In genomic region chr11:102989641-102990151, GRCm38 (mm10) we compare ENCODE assay signal across 7 mouse cellular contexts. TPM values are rescaled to one million over a fixed set of nuclear protein-coding genes. Genes with fewer than 3 reads are reported as not detected.
DNase-seq lines count a peak whose midpoint lies in the region; ATAC-seq and TF ChIP-seq lines count a peak whose summit lies in the region.

No protein-coding gene starts in this region.

- peak overlapping the region; percentile 65 for H3K9ac ChIP-seq in lung, embryonic 16.5 days (ENCODE audit: low read length)
- peak overlapping the region; percentile 33; the same call in 1 of the 2 replicates for H3K9ac ChIP-seq in forebrain, postnatal 0 days
- H3K9ac ChIP-seq in liver, embryonic 12.5 days: no peak overlapping the region
- peak overlapping the region; percentile 36 for H3K9ac ChIP-seq in stomach, embryonic 16.5 days (ENCODE audit: low read length)

- peak overlapping the region; percentile 89 for H3K4me2 ChIP-seq in lung, embryonic 16.5 days (ENCODE audit: low read depth, low read length)
- peak overlapping the region; percentile 70 for H3K4me2 ChIP-seq in forebrain, postnatal 0 days (ENCODE audit: low read depth)
- H3K4me2 ChIP-seq in liver, embryonic 12.5 days: peak overlapping the region; percentile 63
- peak overlapping the region; percentile 58 for H3K4me2 ChIP-seq in stomach, embryonic 16.5 days (ENCODE audit: low read depth, low read length)

- no peaks in the 10 kb centered on the region for H3K9me3 ChIP-seq in lung, embryonic 16.5 days (ENCODE audit: control insufficient read depth, low read length)
- no peaks in the 10 kb centered on the region for H3K9me3 ChIP-seq in forebrain, postnatal 0 days (ENCODE audit: low read length)
- no peaks in the 10 kb centered on the region for H3K9me3 ChIP-seq in liver, embryonic 12.5 days (replicated peaks)
- H3K9me3 ChIP-seq in stomach, embryonic 16.5 days (replicated peaks; ENCODE audit: control insufficient read depth, low read length): no peaks in the 10 kb centered on the region

- ATAC-seq in lung, embryonic 16.5 days (ENCODE audit: low read depth): no peak
- ATAC-seq in forebrain, postnatal 0 days: no peak
- no peak for ATAC-seq in liver, embryonic 12.5 days
- no peak for ATAC-seq in stomach, embryonic 16.5 days (ENCODE audit: insufficient read depth, low FRiP score)

- peaks cover 9% of the 10 kb centered on the region for H3K4me1 ChIP-seq in lung, embryonic 16.5 days (replicated peaks; ENCODE audit: control insufficient read depth, insufficient read depth, low read length)
- H3K4me1 ChIP-seq in forebrain, postnatal 0 days (ENCODE audit: insufficient read depth): 0 out of 2 replicates have a peak, but pooled peaks cover 13% of the 10 kb centered on the region
- peaks cover 14% of the 10 kb centered on the region for H3K4me1 ChIP-seq in liver, embryonic 12.5 days
- peaks cover 14% of the 10 kb centered on the region for H3K4me1 ChIP-seq in stomach, embryonic 16.5 days (ENCODE audit: control insufficient read depth, insufficient read depth, low read length)

- no peak overlapping the region for H3K27ac ChIP-seq in lung, embryonic 16.5 days (ENCODE audit: low read length)
- H3K27ac ChIP-seq in forebrain, postnatal 0 days (ENCODE audit: low read depth, low read length): no peak overlapping the region
- no peak overlapping the region for H3K27ac ChIP-seq in liver, embryonic 12.5 days
- H3K27ac ChIP-seq in stomach, embryonic 16.5 days (ENCODE audit: low read length): no peak overlapping the region

- H3K36me3 ChIP-seq in lung, embryonic 16.5 days (ENCODE audit: control insufficient read depth, insufficient read depth, low read length): peaks cover 7% of the 10 kb centered on the region
- peaks cover 9% of the 10 kb centered on the region for H3K36me3 ChIP-seq in forebrain, postnatal 0 days (ENCODE audit: insufficient read depth)
- H3K36me3 ChIP-seq in liver, embryonic 12.5 days: peaks cover 11% of the 10 kb centered on the region
- no peaks in the 10 kb centered on the region for H3K36me3 ChIP-seq in stomach, embryonic 16.5 days (ENCODE audit: control insufficient read depth, insufficient read depth, low read length)

- no peak for TF ChIP-seq CTCF in forebrain, postnatal 0 days (IDR thresholded peaks at IDR 0.05; ENCODE audit: low read depth)

- WGBS in lung, embryonic 16.5 days: 11% methylated on average over 28 of the region's 28 CpGs
- WGBS in forebrain, postnatal 0 days: 6% methylated on average over 28 of the region's 28 CpGs
- WGBS in liver, embryonic 12.5 days (ENCODE audit: insufficient replicate concordance): 13% methylated on average over 28 of the region's 28 CpGs
- WGBS in stomach, embryonic 16.5 days: 10% methylated on average over 28 of the region's 28 CpGs

- H3K4me3 ChIP-seq in lung, embryonic 16.5 days (ENCODE audit: low read length): peak overlapping the region; percentile 52
- H3K4me3 ChIP-seq in forebrain, postnatal 0 days (ENCODE audit: low read depth, low read length): peak overlapping the region; percentile 35
- peak overlapping the region; percentile 33 for H3K4me3 ChIP-seq in liver, embryonic 12.5 days
- peak overlapping the region; percentile 34 for H3K4me3 ChIP-seq in stomach, embryonic 16.5 days (replicated peaks; ENCODE audit: low read length)

- intact Hi-C loops in left cerebral cortex, postnatal 4 days (cut with DNase I): no loop called here

- DNase-seq in lung, postnatal 36 days: no peak
- DNase-seq in forebrain, postnatal 0 days: peak; percentile 22
- DNase-seq in adrenal gland, postnatal 4 days (ENCODE audit: low spot score in 2 of 2): no peak
- DNase-seq in left cerebral cortex, postnatal 4 days: no peak

- peaks cover 12% of the 10 kb centered on the region for H3K27me3 ChIP-seq in lung, embryonic 16.5 days (ENCODE audit: control insufficient read depth, insufficient read depth, low read depth, low read length)
- H3K27me3 ChIP-seq in forebrain, postnatal 0 days (ENCODE audit: insufficient read depth, low read length): peaks cover 8% of the 10 kb centered on the region
- peaks cover 73% of the 10 kb centered on the region for H3K27me3 ChIP-seq in liver, embryonic 12.5 days (replicated peaks)
- peaks cover 9% of the 10 kb centered on the region; the same call in 1 of the 2 replicates for H3K27me3 ChIP-seq in stomach, embryonic 16.5 days (ENCODE audit: control insufficient read depth, insufficient read depth, low read length)

RNA-seq across cellular contexts. Expression of gene Nmt1, which starts 38.3 kb away (rescaled TPM):
- 63.4 and 64.7 TPM in 2 replicates for polyA plus RNA-seq in lung, embryonic 16.5 days (2015; fragmentation: Nextera tagmentation; extraction: Ambion mirVana)
- total RNA-seq in forebrain, postnatal 0 days (2014; rRNA removed): 63.2 and 64.1 TPM in 2 replicates
- 35.0 and 36.7 TPM in 2 replicates for polyA plus RNA-seq in forebrain, postnatal 0 days (2015; fragmentation: Nextera tagmentation; extraction: Ambion mirVana)
- polyA plus RNA-seq in liver, embryonic 12.5 days (2016; fragmentation: Nextera tagmentation; extraction: Ambion mirVana): 47.9 and 54.8 TPM in 2 replicates
- polyA plus RNA-seq in stomach, embryonic 16.5 days (2015; fragmentation: Nextera tagmentation; extraction: Ambion mirVana): 50.8 and 53.7 TPM in 2 replicates
- 10 to 100 TPM; 77.3 to 79.8 TPM for total RNA-seq in adrenal gland, postnatal 4 days (2021)
- total RNA-seq in left cerebral cortex, postnatal 4 days (2021): 10 to 100 TPM; 60.3 to 67.8 TPM

RNA-seq across cellular contexts. Expression of gene Dcakd, which starts 38.4 kb away (rescaled TPM):
- 140 and 161 TPM in 2 replicates for polyA plus RNA-seq in lung, embryonic 16.5 days (2015; fragmentation: Nextera tagmentation; extraction: Ambion mirVana)
- 136 and 148 TPM in 2 replicates for total RNA-seq in forebrain, postnatal 0 days (2014; rRNA removed)
- 173 and 191 TPM in 2 replicates for polyA plus RNA-seq in forebrain, postnatal 0 days (2015; fragmentation: Nextera tagmentation; extraction: Ambion mirVana)
- polyA plus RNA-seq in liver, embryonic 12.5 days (2016; fragmentation: Nextera tagmentation; extraction: Ambion mirVana): 41.0 and 41.7 TPM in 2 replicates
- polyA plus RNA-seq in stomach, embryonic 16.5 days (2015; fragmentation: Nextera tagmentation; extraction: Ambion mirVana): 85.2 and 109 TPM in 2 replicates
- total RNA-seq in adrenal gland, postnatal 4 days (2021): 100 to 1,000 TPM; 114 to 126 TPM
- total RNA-seq in left cerebral cortex, postnatal 4 days (2021): 100 to 1,000 TPM; 116 to 128 TPM

RNA-seq across cellular contexts. Expression of gene C1ql1, which starts 43.2 kb away (rescaled TPM):
- 0.24 and 0.60 TPM in 2 replicates for polyA plus RNA-seq in lung, embryonic 16.5 days (2015; fragmentation: Nextera tagmentation; extraction: Ambion mirVana)
- total RNA-seq in forebrain, postnatal 0 days (2014; rRNA removed): 10.3 and 11.8 TPM in 2 replicates
- polyA plus RNA-seq in forebrain, postnatal 0 days (2015; fragmentation: Nextera tagmentation; extraction: Ambion mirVana): 3.9 and 5.4 TPM in 2 replicates
- polyA plus RNA-seq in liver, embryonic 12.5 days (2016; fragmentation: Nextera tagmentation; extraction: Ambion mirVana): 0.72 and 0.75 TPM in 2 replicates
- polyA plus RNA-seq in stomach, embryonic 16.5 days (2015; fragmentation: Nextera tagmentation; extraction: Ambion mirVana): 1.3 and 1.7 TPM in 2 replicates
- 10 to 100 TPM; 52.6 to 56.8 TPM for total RNA-seq in adrenal gland, postnatal 4 days (2021)
- total RNA-seq in left cerebral cortex, postnatal 4 days (2021): 10 to 100 TPM; 10.9 to 12.7 TPM
